Mouse (Mus musculus) midbrain, postnatal 0 days (tissue): ENCODE data around the gene Ddi2. TPM values are rescaled to one million over a fixed set of nuclear protein-coding genes. Genes with fewer than 3 reads are reported as not detected.

Experiments used
- ATAC-seq: fragments of 200-750 bp; cut with Nextera tagmentation; 2 replicates; pipeline ENCODE4 v1.8.0; 2017; ENCODE audit warnings: moderate number of reproducible peaks, mild to moderate bottlenecking, moderate TSS enrichment, moderate library complexity; ENCODE audit not compliant: low FRiP score
- DNase-seq: peaks from one replicate; pipeline ENCODE4 v3.0.0-alpha.2; 2015; ENCODE audit warnings: low spot score
- H3K27ac ChIP-seq: fragments of 300-500 bp; sonication (generic); 2 replicates; pipeline ENCODE4 v1.5.1; 2014; ENCODE audit warnings: low read depth, mild to moderate bottlenecking, low read length, mixed read lengths
- H3K27me3 ChIP-seq: fragments of 300-500 bp; sonication (generic); 2 replicates; pipeline ENCODE4 v1.6.1; 2014; ENCODE audit warnings: low read length, control low read depth, mixed read lengths; ENCODE audit not compliant: insufficient read depth
- H3K36me3 ChIP-seq: fragments of 300-500 bp; sonication (generic); 2 replicates; pipeline ENCODE4 v1.6.1; 2014; ENCODE audit warnings: low read length, control low read depth, mixed read lengths; ENCODE audit not compliant: insufficient read depth
- H3K4me1 ChIP-seq: fragments of 300-500 bp; sonication (generic); 2 replicates; pipeline ENCODE4 v1.6.1; 2014; ENCODE audit warnings: mild to moderate bottlenecking, control low read depth, antibody characterized with exemption, low read length, mixed read lengths; ENCODE audit not compliant: insufficient read depth
- H3K4me2 ChIP-seq: fragments of 300-500 bp; sonication (generic); 2 replicates; pipeline ENCODE4 v1.6.1; 2014; ENCODE audit warnings: low read depth, mild to moderate bottlenecking, low read length, mixed read lengths; ENCODE audit not compliant: poor library complexity, severe bottlenecking
- H3K4me3 ChIP-seq: fragments of 300-500 bp; sonication (generic); 2 replicates; pipeline ENCODE4 v1.5.1; 2014; ENCODE audit warnings: low read depth, mild to moderate bottlenecking, low read length, moderate library complexity
- H3K9ac ChIP-seq: fragments of 300-500 bp; sonication (generic); replicated peaks from 2 replicates; pipeline ENCODE4 v1.6.1; 2014; ENCODE audit warnings: mild to moderate bottlenecking, low read length, moderate library complexity, mixed read lengths; ENCODE audit not compliant: poor library complexity, severe bottlenecking
- H3K9me3 ChIP-seq: fragments of 300-500 bp; sonication (generic); 2 replicates; pipeline ENCODE4 v1.6.1; 2016; ENCODE audit warnings: low read length, control low read depth
- CTCF ChIP-seq: IDR thresholded peaks from 2 replicates; pipeline ENCODE4 v1.5.1; 2016; ENCODE audit warnings: antibody characterized with exemption, mild to moderate bottlenecking
- WGBS: fragments of 180-500 bp; shearing (Covaris S2); extraction: QIAGEN DNeasy Blood & Tissue Kit; methylation state at CpG from one replicate; pipeline ENCODE4 v1.1.7; 2014; 5-methylcytosine and 5-hydroxymethylcytosine counted together
- polyA plus RNA-seq: library from polyadenylated mRNA; unstranded; fragments of >200 nt; fragmentation: Nextera tagmentation; extraction: Ambion mirVana; gene quantifications from 2 replicates; pipeline ENCODE4 v1.2.1, GENCODE M21; 2015
- total RNA-seq: library from RNA; depleted of rRNA; stranded (reverse); fragments of >200 nt; gene quantifications from 2 replicates; pipeline ENCODE4 v1.2.3, GENCODE M21; 2014; rRNA removed

Ddi2 gene
- total and polyA plus RNA-seq, 2 experiments from 2014 or later = 9.2 to 25.7 TPM

DNA sequence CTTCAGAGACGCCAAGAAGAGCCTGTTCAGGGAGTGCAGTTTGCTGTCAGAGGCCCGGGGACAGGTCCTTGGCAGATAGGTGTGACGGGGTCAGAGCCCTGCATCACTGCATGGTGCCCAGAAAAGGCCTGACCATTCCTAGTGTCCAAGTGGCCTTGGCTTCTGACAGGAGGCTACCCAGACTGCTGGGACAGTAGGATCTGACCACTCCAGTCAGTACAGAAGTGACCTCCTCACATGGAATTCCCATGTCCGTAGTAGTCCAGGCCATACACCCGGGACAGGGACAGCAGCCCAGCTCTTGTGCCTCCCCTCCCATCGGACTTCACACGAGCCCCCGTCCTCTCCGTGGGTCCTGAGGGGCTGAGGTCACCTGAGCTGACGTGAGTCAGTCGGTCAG is 93.2 kb downstream of the Ddi2 start:
- DNase-seq = no peak
- Histone ChIP-seq H3K9me3 (no peaks in the 10 kb centered on the region), H3K4me3 (no peak overlapping the region), H3K27me3 (no peaks in the 10 kb centered on the region), H3K9ac (no peak overlapping the region), H3K36me3 (peaks cover 86% of the 10 kb centered on the region), H3K4me2 (no peak overlapping the region), H3K27ac (no peak overlapping the region), H3K4me1 (no peaks in the 10 kb centered on the region)
- TF ChIP-seq CTCF = no peak
- ATAC-seq = no peak
- 91% methylated on average over 11 of the region's 11 CpGs for WGBS

DNA sequence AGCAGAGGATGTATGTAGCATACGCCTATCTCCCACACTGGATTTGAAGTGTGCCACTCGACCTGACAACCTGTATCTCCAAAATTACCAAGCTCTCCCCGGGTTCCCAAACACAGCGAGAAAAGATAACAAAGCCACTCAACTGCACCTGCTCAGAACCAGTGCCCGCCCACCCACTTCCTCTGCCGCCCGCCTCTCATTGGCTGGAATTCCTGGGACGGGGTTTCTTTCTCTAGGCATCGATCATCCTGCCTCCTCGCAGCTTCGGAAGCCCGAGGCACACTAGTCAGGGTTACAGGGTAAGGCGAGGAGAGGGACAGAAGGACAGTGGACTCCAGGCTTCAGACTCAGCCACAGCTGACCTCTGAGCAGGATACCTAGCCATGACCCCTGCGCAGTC is 94.6 kb downstream of the Ddi2 start:
- peaks cover 79% of the 10 kb centered on the region for H3K36me3 ChIP-seq
- no peak overlapping the region for H3K27ac ChIP-seq
- H3K4me2 ChIP-seq = no peak overlapping the region
- 86% methylated on average over 14 of the region's 14 CpGs for WGBS
- DNase-seq = no peak
- H3K4me1 ChIP-seq = no peaks in the 10 kb centered on the region
- TF ChIP-seq CTCF = no peak
- no peak overlapping the region for H3K9ac ChIP-seq
- no peak overlapping the region for H3K4me3 ChIP-seq
- no peaks in the 10 kb centered on the region for H3K27me3 ChIP-seq
- H3K9me3 ChIP-seq = no peaks in the 10 kb centered on the region
- ATAC-seq = no peak

Other genes with a start within 250 kb of the Ddi2 start
- 20.0 and 23.2 TPM in 2 replicates for gene Spen, start 184.8 kb downstream of the Ddi2 start, total RNA-seq
- gene Spen, start 184.8 kb downstream of the Ddi2 start, polyA plus RNA-seq = 8.6 and 13.6 TPM in 2 replicates
- gene Fblim1, start 117.3 kb downstream of the Ddi2 start, total RNA-seq = 24.0 and 26.2 TPM in 2 replicates
- gene Fblim1, start 117.3 kb downstream of the Ddi2 start, polyA plus RNA-seq = 23.1 and 24.1 TPM in 2 replicates
- gene Tmem82, start 104.8 kb downstream of the Ddi2 start, total RNA-seq = 0.33 and 1.4 TPM in 2 replicates
- 0.68 and 0.85 TPM in 2 replicates for gene Tmem82, start 104.8 kb downstream of the Ddi2 start, polyA plus RNA-seq
- gene Slc25a34, start 99.6 kb downstream of the Ddi2 start, total RNA-seq = 7.4 and 10.6 TPM in 2 replicates
- gene Slc25a34, start 99.6 kb downstream of the Ddi2 start, polyA plus RNA-seq = 2.0 and 2.1 TPM in 2 replicates
- gene Plekhm2, start 58.5 kb downstream of the Ddi2 start, total RNA-seq = 40.0 and 41.7 TPM in 2 replicates
- gene Plekhm2, start 58.5 kb downstream of the Ddi2 start, polyA plus RNA-seq = 6.7 and 6.9 TPM in 2 replicates
- 2.7 and 12.7 TPM in 2 replicates for gene Rsc1a1, start 37.8 kb downstream of the Ddi2 start, total RNA-seq
- gene Rsc1a1, start 37.8 kb downstream of the Ddi2 start, polyA plus RNA-seq = not detected in 2 replicates
- not detected in 2 replicates for gene Agmat, start 23.3 kb upstream of the Ddi2 start, total RNA-seq
- not detected in 2 replicates for gene Agmat, start 23.3 kb upstream of the Ddi2 start, polyA plus RNA-seq
- 18.2 and 20.5 TPM in 2 replicates for gene Dnajc16, start 67.5 kb upstream of the Ddi2 start, total RNA-seq
- gene Dnajc16, start 67.5 kb upstream of the Ddi2 start, polyA plus RNA-seq = 7.0 and 7.2 TPM in 2 replicates
- 26.9 and 27.0 TPM in 2 replicates for gene Casp9, start 70.2 kb upstream of the Ddi2 start, total RNA-seq
- 17.6 and 19.7 TPM in 2 replicates for gene Casp9, start 70.2 kb upstream of the Ddi2 start, polyA plus RNA-seq
- gene Cela2a, start 102.7 kb upstream of the Ddi2 start, total RNA-seq = not detected in 2 replicates
- not detected in 2 replicates for gene Cela2a, start 102.7 kb upstream of the Ddi2 start, polyA plus RNA-seq
- not detected in 2 replicates for gene Ctrc, start 122.9 kb upstream of the Ddi2 start, total RNA-seq
- not detected in 2 replicates for gene Ctrc, start 122.9 kb upstream of the Ddi2 start, polyA plus RNA-seq
- gene Efhd2, start 151.5 kb upstream of the Ddi2 start, total RNA-seq = 38.8 TPM in 2 replicates
- gene Efhd2, start 151.5 kb upstream of the Ddi2 start, polyA plus RNA-seq = 49.0 and 54.8 TPM in 2 replicates